Mouse (Mus musculus): ENCODE data around the gene Mfsd2a. TPM values are rescaled to one million over a fixed set of nuclear protein-coding genes. Genes with fewer than 3 reads are reported as not detected.

Gene Mfsd2a
- total and polyA plus RNA-seq, 2 experiments from 2014 or later: 30.3 to 57.7 TPM

DNA sequence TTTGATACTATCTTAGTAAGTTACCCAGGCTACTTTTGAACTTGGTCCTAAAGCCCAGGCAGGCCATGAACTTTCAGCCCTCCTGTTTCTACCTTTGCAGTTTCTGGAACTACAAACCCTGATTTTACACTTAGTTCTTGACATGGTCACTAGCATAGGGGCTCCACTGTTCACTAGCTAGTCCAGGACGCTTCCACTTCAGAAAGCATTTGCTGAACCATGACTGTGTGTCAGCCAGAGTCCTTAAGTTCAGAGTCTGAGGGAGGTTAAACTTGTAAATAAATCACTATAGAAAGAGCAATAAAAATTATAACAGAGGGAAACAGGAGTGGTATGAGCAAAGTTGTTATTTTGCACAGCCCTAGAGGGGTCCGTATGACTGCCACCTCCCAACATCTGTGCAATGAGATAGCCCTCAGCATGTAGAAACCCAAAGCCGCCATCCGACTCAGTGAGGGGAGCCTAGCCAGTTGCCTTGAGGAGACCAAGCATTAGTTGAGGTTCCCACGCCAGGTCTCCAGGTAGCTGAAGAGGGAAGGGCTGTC is 14.1 kb upstream of the Mfsd2a start:
- no peaks in the 10 kb centered on the region for H3K36me3 ChIP-seq (ENCODE audit: insufficient read depth, low read length)
- no peaks in the 10 kb centered on the region for H3K4me1 ChIP-seq (ENCODE audit: insufficient read depth, low read length)
- ATAC-seq (ENCODE audit: low FRiP score) (no peak), DNase-seq (ENCODE audit: low spot score) (no peak)
- no peak for TF ChIP-seq CTCF (IDR thresholded peaks at IDR 0.05)
- WGBS: 90% methylated on average over 5 of the region's 5 CpGs
- no peaks in the 10 kb centered on the region for H3K27me3 ChIP-seq (ENCODE audit: insufficient read depth, low read length)
- H3K27ac ChIP-seq (ENCODE audit: low read depth, low read length): no peak overlapping the region
- no peaks in the 10 kb centered on the region for H3K9me3 ChIP-seq (ENCODE audit: low read length)
- no peak overlapping the region for H3K4me2 ChIP-seq (ENCODE audit: low read depth, low read length, poor library complexity, severe bottlenecking)
- no peak overlapping the region for H3K9ac ChIP-seq (replicated peaks; ENCODE audit: low read length, poor library complexity, severe bottlenecking)
- no peak overlapping the region for H3K4me3 ChIP-seq (ENCODE audit: low read depth, low read length)

DNA sequence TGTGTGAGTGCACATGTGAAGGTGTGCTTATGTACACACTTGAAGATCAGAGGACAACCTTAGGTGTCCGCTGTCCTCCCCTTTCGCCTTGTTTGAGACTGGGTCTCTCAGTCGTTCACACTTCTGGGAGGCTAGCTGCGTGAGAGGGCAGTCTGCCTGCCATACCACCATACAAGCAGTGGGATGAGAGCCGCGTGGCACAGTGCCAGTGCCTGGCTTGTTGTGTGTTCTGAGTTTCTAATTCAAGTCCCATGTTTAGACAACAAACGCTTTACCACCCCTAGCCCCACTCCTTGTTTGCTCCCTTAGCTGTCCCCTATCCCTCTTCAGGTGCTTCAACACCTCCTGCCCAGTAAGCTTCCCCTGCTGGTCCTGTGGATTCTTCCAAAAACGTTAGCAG is 11.1 kb upstream of the Mfsd2a start:
- no peaks in the 10 kb centered on the region for H3K4me1 ChIP-seq (ENCODE audit: insufficient read depth, low read length)
- DNase-seq (ENCODE audit: low spot score) (peak; percentile 27), ATAC-seq (ENCODE audit: low FRiP score) (no peak)
- no peak overlapping the region for H3K4me2 ChIP-seq (ENCODE audit: low read depth, low read length, poor library complexity, severe bottlenecking)
- H3K9me3 ChIP-seq (ENCODE audit: low read length): no peaks in the 10 kb centered on the region
- 74% methylated on average over 8 of the region's 8 CpGs for WGBS
- H3K27me3 ChIP-seq (ENCODE audit: insufficient read depth, low read length): no peaks in the 10 kb centered on the region
- no peak overlapping the region for H3K9ac ChIP-seq (replicated peaks; ENCODE audit: low read length, poor library complexity, severe bottlenecking)
- no peak for TF ChIP-seq CTCF (IDR thresholded peaks at IDR 0.05)
- no peaks in the 10 kb centered on the region for H3K36me3 ChIP-seq (ENCODE audit: insufficient read depth, low read length)
- no peak overlapping the region for H3K27ac ChIP-seq (ENCODE audit: low read depth, low read length)
- H3K4me3 ChIP-seq (ENCODE audit: low read depth, low read length): no peak overlapping the region

DNA sequence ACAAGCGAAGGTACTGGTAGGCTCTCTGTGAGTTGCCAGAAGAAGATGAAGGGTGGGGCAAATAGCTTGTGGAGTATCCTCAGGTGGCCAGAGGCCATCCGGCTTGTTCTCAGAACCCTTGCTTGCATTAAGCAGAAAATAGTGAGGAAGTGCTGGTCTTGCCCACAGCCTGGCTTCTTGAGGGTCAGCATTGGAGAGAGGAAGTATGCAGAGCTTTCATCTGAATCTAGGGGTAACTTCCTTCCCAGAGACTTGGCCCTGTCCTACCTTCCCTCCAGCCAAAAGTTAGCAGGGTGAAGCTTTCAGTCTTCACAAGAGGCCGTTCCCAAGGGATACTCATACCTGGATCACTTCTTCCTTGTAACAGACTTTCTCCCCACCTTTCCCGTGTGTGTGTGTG is 10.7 kb upstream of the Mfsd2a start:
- 86% methylated on average over 4 of the region's 4 CpGs for WGBS
- no peak overlapping the region for H3K4me3 ChIP-seq (ENCODE audit: low read depth, low read length)

DNA sequence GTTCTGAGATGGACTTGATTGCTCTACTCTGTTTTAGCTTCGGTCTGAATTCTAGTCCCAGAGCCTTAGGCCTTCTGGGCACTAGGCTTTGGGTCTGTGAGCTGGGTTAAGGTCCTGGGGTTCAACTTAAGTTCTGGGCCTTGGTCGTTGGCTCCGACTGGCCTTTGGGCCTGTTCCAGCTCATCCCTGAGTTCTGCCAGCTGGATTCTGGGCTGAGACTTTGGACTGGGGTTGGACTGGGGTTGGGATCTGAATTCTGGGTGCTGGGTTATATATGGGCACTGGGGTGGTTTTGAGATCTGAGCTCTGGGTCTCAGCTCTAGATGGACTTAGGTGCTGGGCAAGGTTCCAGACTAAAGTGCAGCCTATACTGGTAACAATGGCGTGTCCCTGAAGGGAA is 10.2 kb upstream of the Mfsd2a start:
- ATAC-seq (ENCODE audit: low FRiP score) (no peak), DNase-seq (ENCODE audit: low spot score) (no peak)
- Histone ChIP-seq H3K4me1 (ENCODE audit: insufficient read depth, low read length) (no peaks in the 10 kb centered on the region), H3K9me3 (ENCODE audit: low read length) (no peaks in the 10 kb centered on the region), H3K4me2 (ENCODE audit: low read depth, low read length, poor library complexity, severe bottlenecking) (no peak overlapping the region), H3K27me3 (ENCODE audit: insufficient read depth, low read length) (no peaks in the 10 kb centered on the region), H3K36me3 (ENCODE audit: insufficient read depth, low read length) (no peaks in the 10 kb centered on the region), H3K9ac (replicated peaks; ENCODE audit: low read length, poor library complexity, severe bottlenecking) (no peak overlapping the region), H3K4me3 (ENCODE audit: low read depth, low read length) (no peak overlapping the region), H3K27ac (ENCODE audit: low read depth, low read length) (no peak overlapping the region)
- TF ChIP-seq CTCF (IDR thresholded peaks at IDR 0.05): no peak
- WGBS: 85% methylated on average over 4 of the region's 4 CpGs

More for the DNA sequence above, 10.7 kb upstream of the Mfsd2a start:
- Histone ChIP-seq H3K9me3 (ENCODE audit: low read length) (no peaks in the 10 kb centered on the region), H3K27ac (ENCODE audit: low read depth, low read length) (no peak overlapping the region), H3K4me2 (ENCODE audit: low read depth, low read length, poor library complexity, severe bottlenecking) (no peak overlapping the region), H3K9ac (replicated peaks; ENCODE audit: low read length, poor library complexity, severe bottlenecking) (no peak overlapping the region), H3K4me1 (ENCODE audit: insufficient read depth, low read length) (no peaks in the 10 kb centered on the region), H3K27me3 (ENCODE audit: insufficient read depth, low read length) (no peaks in the 10 kb centered on the region), H3K36me3 (ENCODE audit: insufficient read depth, low read length) (no peaks in the 10 kb centered on the region)
- DNase-seq (ENCODE audit: low spot score): no peak
- ATAC-seq (ENCODE audit: low FRiP score): no peak
- no peak for TF ChIP-seq CTCF (IDR thresholded peaks at IDR 0.05)

DNA sequence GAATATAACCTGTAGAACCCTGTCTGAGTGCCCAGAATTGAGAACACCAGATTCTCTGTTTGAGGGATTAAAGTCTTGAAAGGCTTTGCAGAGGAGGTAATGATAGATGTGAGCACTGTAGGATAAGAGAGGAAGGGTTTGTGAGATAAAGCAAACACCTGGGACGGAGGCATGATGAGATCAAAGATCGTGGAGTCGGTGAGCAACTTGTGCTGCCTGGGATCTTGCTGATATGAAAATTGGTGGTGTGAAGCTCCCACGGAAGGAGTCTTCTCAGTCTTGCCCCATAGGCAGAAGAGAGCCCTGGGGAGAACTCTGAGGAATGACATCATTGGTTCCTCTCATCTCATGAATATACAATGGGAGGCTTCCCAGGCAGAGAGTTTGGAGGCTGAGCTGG is 7.1 kb upstream of the Mfsd2a start:
- H3K4me1 ChIP-seq (ENCODE audit: insufficient read depth, low read length): no peaks in the 10 kb centered on the region
- DNase-seq (ENCODE audit: low spot score) (no peak), ATAC-seq (ENCODE audit: low FRiP score) (no peak)
- H3K27me3 ChIP-seq (ENCODE audit: insufficient read depth, low read length): no peaks in the 10 kb centered on the region
- H3K4me2 ChIP-seq (ENCODE audit: low read depth, low read length, poor library complexity, severe bottlenecking): no peak overlapping the region
- no peak overlapping the region for H3K27ac ChIP-seq (ENCODE audit: low read depth, low read length)
- no peak for TF ChIP-seq CTCF (IDR thresholded peaks at IDR 0.05)
- H3K36me3 ChIP-seq (ENCODE audit: insufficient read depth, low read length): no peaks in the 10 kb centered on the region
- 78% methylated on average over 4 of the region's 4 CpGs for WGBS
- no peaks in the 10 kb centered on the region for H3K9me3 ChIP-seq (ENCODE audit: low read length)
- H3K4me3 ChIP-seq (ENCODE audit: low read depth, low read length): no peak overlapping the region
- H3K9ac ChIP-seq (replicated peaks; ENCODE audit: low read length, poor library complexity, severe bottlenecking): no peak overlapping the region

DNA sequence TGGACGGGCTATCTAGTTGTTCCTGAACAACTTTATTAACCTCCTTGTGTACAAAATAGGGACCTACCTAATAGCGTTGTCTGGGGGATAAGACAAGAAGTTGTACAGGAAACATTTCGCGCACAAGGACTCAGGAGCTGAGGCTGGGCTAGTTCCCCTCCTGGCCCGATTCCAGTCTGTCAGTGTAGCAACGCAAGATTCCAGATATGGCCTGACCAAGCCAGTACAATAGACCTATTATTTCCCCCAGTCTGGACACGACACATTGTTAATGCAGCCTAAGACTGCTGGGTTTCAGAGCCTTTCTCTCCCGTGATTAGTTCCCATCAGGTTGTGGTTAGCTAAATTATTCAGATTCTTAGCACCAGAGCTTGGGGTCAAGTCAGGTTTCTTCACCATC is 1.8 kb upstream of the Mfsd2a start:
- WGBS: 32% methylated on average over 8 of the region's 8 CpGs
- Histone ChIP-seq H3K4me2 (ENCODE audit: low read depth, low read length, poor library complexity, severe bottlenecking) (no peak overlapping the region), H3K27ac (ENCODE audit: low read depth, low read length) (no peak overlapping the region), H3K4me3 (ENCODE audit: low read depth, low read length) (no peak overlapping the region), H3K36me3 (ENCODE audit: insufficient read depth, low read length) (no peaks in the 10 kb centered on the region), H3K27me3 (ENCODE audit: insufficient read depth, low read length) (peaks cover 6% of the 10 kb centered on the region; the same call in 1 of the 2 replicates), H3K9me3 (ENCODE audit: low read length) (no peaks in the 10 kb centered on the region), H3K9ac (replicated peaks; ENCODE audit: low read length, poor library complexity, severe bottlenecking) (no peak overlapping the region), H3K4me1 (ENCODE audit: insufficient read depth, low read length) (peaks cover 4% of the 10 kb centered on the region; the same call in 1 of the 2 replicates)
- no peak for TF ChIP-seq CTCF (IDR thresholded peaks at IDR 0.05)
- ATAC-seq (ENCODE audit: low FRiP score): no peak
- DNase-seq (ENCODE audit: low spot score): no peak

Data from midbrain, postnatal 0 days (tissue).